Mouse (Mus musculus): ENCODE measurements around the gene Zfp444. TPM values are rescaled to one million over a fixed set of nuclear protein-coding genes. Genes with fewer than 3 reads are reported as not detected.
A peak's percentile ranks its signal among the peaks of the same experiment; 100 is the strongest.

The Zfp444 gene
- 88.2 and 96.3 TPM in 2 replicates for polyA plus RNA-seq (2014; fragmentation: Nextera tagmentation; extraction: Ambion mirVana)

GRCm38 (mm10) chr7:6172006-6172649 lies at the start of gene Zfp444:
Gene Zfp444 (plus strand): TSS chr7:6172226.
- ATAC-seq (peak; percentile 99), DNase-seq (ENCODE audit: low spot score) (peak; percentile 100)
- H3K9ac ChIP-seq (ENCODE audit: low read length): peak within 1 kb of the TSS; percentile 79
- H3K27me3 ChIP-seq (replicated peaks; ENCODE audit: control insufficient read depth, insufficient read depth, low read length): no peaks in the 10 kb centered on the region
- peaks cover 2% of the 10 kb centered on the region; the same call in 1 of the 2 replicates for H3K4me1 ChIP-seq (ENCODE audit: control insufficient read depth, insufficient read depth, low read length)
- WGBS: 1% methylated on average over 37 of the region's 37 CpGs
- H3K4me3 ChIP-seq (ENCODE audit: low read depth, low read length): peak within 1 kb of the TSS; percentile 65
- no peaks in the 10 kb centered on the region for H3K9me3 ChIP-seq (replicated peaks; ENCODE audit: control insufficient read depth, low read length)
- H3K27ac ChIP-seq (ENCODE audit: low read depth, low read length): peak within 1 kb of the TSS; percentile 77
- peak within 1 kb of the TSS; percentile 85 for H3K4me2 ChIP-seq (ENCODE audit: low read length)
- peaks cover 12% of the 10 kb centered on the region; the same call in 1 of the 2 replicates for H3K36me3 ChIP-seq (ENCODE audit: control insufficient read depth, insufficient read depth, low read length)

- Histone ChIP-seq H3K36me3 (ENCODE audit: control insufficient read depth, insufficient read depth, low read length) (peaks cover 6% of the 10 kb centered on the region), H3K27me3 (replicated peaks; ENCODE audit: control insufficient read depth, insufficient read depth, low read length) (no peaks in the 10 kb centered on the region), H3K4me1 (ENCODE audit: control insufficient read depth, insufficient read depth, low read length) (no peaks in the 10 kb centered on the region), H3K4me3 (ENCODE audit: low read depth, low read length) (no peak overlapping the region), H3K4me2 (ENCODE audit: low read length) (no peak overlapping the region), H3K27ac (ENCODE audit: low read depth, low read length) (no peak overlapping the region), H3K9ac (ENCODE audit: low read length) (no peak overlapping the region), H3K9me3 (replicated peaks; ENCODE audit: control insufficient read depth, low read length) (no peaks in the 10 kb centered on the region)
- WGBS: 36% methylated on average over 7 of the region's 7 CpGs
- ATAC-seq (peak; percentile 78), DNase-seq (ENCODE audit: low spot score) (peak; percentile 91)
Observed at GRCm38 (mm10) chr7:6126690-6127448, 45.2 kb upstream of the Zfp444 start.

GRCm38 (mm10) chr7:6130346-6130745 lies 41.7 kb upstream of the Zfp444 start:
- H3K4me1 ChIP-seq (ENCODE audit: control insufficient read depth, insufficient read depth, low read length): no peaks in the 10 kb centered on the region
- H3K27ac ChIP-seq (ENCODE audit: low read depth, low read length): no peak overlapping the region
- no peak for ATAC-seq
- H3K4me3 ChIP-seq (ENCODE audit: low read depth, low read length): no peak overlapping the region
- H3K27me3 ChIP-seq (replicated peaks; ENCODE audit: control insufficient read depth, insufficient read depth, low read length): no peaks in the 10 kb centered on the region
- peaks cover 30% of the 10 kb centered on the region for H3K36me3 ChIP-seq (ENCODE audit: control insufficient read depth, insufficient read depth, low read length)
- 53% methylated on average over 4 of the region's 4 CpGs for WGBS
- H3K4me2 ChIP-seq (ENCODE audit: low read length): no peak overlapping the region
- H3K9me3 ChIP-seq (replicated peaks; ENCODE audit: control insufficient read depth, low read length): 0 out of 2 replicates have a peak, but pooled peaks cover 4% of the 10 kb centered on the region
- DNase-seq (ENCODE audit: low spot score): no peak
- no peak overlapping the region for H3K9ac ChIP-seq (ENCODE audit: low read length)

- H3K27me3 ChIP-seq (replicated peaks; ENCODE audit: control insufficient read depth, insufficient read depth, low read length): no peaks in the 10 kb centered on the region
- ATAC-seq (no peak), DNase-seq (ENCODE audit: low spot score) (no peak)
- no peak overlapping the region for H3K4me2 ChIP-seq (ENCODE audit: low read length)
- no peak overlapping the region for H3K9ac ChIP-seq (ENCODE audit: low read length)
- H3K4me1 ChIP-seq (ENCODE audit: control insufficient read depth, insufficient read depth, low read length): no peaks in the 10 kb centered on the region
- 0 out of 2 replicates have a peak, but pooled peaks cover 4% of the 10 kb centered on the region for H3K9me3 ChIP-seq (replicated peaks; ENCODE audit: control insufficient read depth, low read length)
- H3K27ac ChIP-seq (ENCODE audit: low read depth, low read length): no peak overlapping the region
- 80% methylated on average over 30 of the region's 30 CpGs for WGBS
- H3K4me3 ChIP-seq (ENCODE audit: low read depth, low read length): no peak overlapping the region
- peaks cover 30% of the 10 kb centered on the region for H3K36me3 ChIP-seq (ENCODE audit: control insufficient read depth, insufficient read depth, low read length)
Observed at GRCm38 (mm10) chr7:6132646-6133045, 39.4 kb upstream of the Zfp444 start.

- Histone ChIP-seq H3K36me3 (ENCODE audit: control insufficient read depth, insufficient read depth, low read length) (peaks cover 48% of the 10 kb centered on the region), H3K4me2 (ENCODE audit: low read length) (no peak overlapping the region), H3K4me1 (ENCODE audit: control insufficient read depth, insufficient read depth, low read length) (no peaks in the 10 kb centered on the region), H3K4me3 (ENCODE audit: low read depth, low read length) (no peak overlapping the region), H3K9ac (ENCODE audit: low read length) (no peak overlapping the region), H3K27ac (ENCODE audit: low read depth, low read length) (no peak overlapping the region), H3K9me3 (replicated peaks; ENCODE audit: control insufficient read depth, low read length) (0 out of 2 replicates have a peak, but pooled peaks cover 4% of the 10 kb centered on the region), H3K27me3 (replicated peaks; ENCODE audit: control insufficient read depth, insufficient read depth, low read length) (no peaks in the 10 kb centered on the region)
- no peak for DNase-seq (ENCODE audit: low spot score)
- ATAC-seq: no peak
Observed at GRCm38 (mm10) chr7:6136497-6136896, 35.5 kb upstream of the Zfp444 start.

- no peak overlapping the region for H3K4me3 ChIP-seq (ENCODE audit: low read depth, low read length)
- H3K9ac ChIP-seq (ENCODE audit: low read length): no peak overlapping the region
- 87% methylated on average over 3 of the region's 3 CpGs for WGBS
Observed at GRCm38 (mm10) chr7:6139295-6139694, 32.7 kb upstream of the Zfp444 start.

GRCm38 (mm10) chr7:6143991-6144531 lies 28.0 kb upstream of the Zfp444 start:
- H3K4me1 ChIP-seq (ENCODE audit: control insufficient read depth, insufficient read depth, low read length): 0 out of 2 replicates have a peak, but pooled peaks cover 4% of the 10 kb centered on the region
- H3K27me3 ChIP-seq (replicated peaks; ENCODE audit: control insufficient read depth, insufficient read depth, low read length): no peaks in the 10 kb centered on the region
- no peak overlapping the region for H3K27ac ChIP-seq (ENCODE audit: low read depth, low read length)
- H3K4me2 ChIP-seq (ENCODE audit: low read length): no peak overlapping the region
- no peak overlapping the region for H3K4me3 ChIP-seq (ENCODE audit: low read depth, low read length)
- H3K9me3 ChIP-seq (replicated peaks; ENCODE audit: control insufficient read depth, low read length): no peaks in the 10 kb centered on the region
- H3K9ac ChIP-seq (ENCODE audit: low read length): no peak overlapping the region
- DNase-seq (ENCODE audit: low spot score): peak; percentile 20
- ATAC-seq: peak; percentile 43; the same call in 1 of the 2 replicates
- 50% methylated on average over 2 of the region's 2 CpGs for WGBS
- peaks cover 25% of the 10 kb centered on the region; the same call in 1 of the 2 replicates for H3K36me3 ChIP-seq (ENCODE audit: control insufficient read depth, insufficient read depth, low read length)

More at GRCm38 (mm10) chr7:6139295-6139694, 32.7 kb upstream of the Zfp444 start:
- Histone ChIP-seq H3K4me2 (ENCODE audit: low read length) (no peak overlapping the region), H3K4me1 (ENCODE audit: control insufficient read depth, insufficient read depth, low read length) (0 out of 2 replicates have a peak, but pooled peaks cover 4% of the 10 kb centered on the region), H3K36me3 (ENCODE audit: control insufficient read depth, insufficient read depth, low read length) (peaks cover 31% of the 10 kb centered on the region; the same call in 1 of the 2 replicates), H3K27ac (ENCODE audit: low read depth, low read length) (no peak overlapping the region), H3K9me3 (replicated peaks; ENCODE audit: control insufficient read depth, low read length) (no peaks in the 10 kb centered on the region), H3K27me3 (replicated peaks; ENCODE audit: control insufficient read depth, insufficient read depth, low read length) (no peaks in the 10 kb centered on the region)
- DNase-seq (ENCODE audit: low spot score): no peak
- ATAC-seq: no peak

GRCm38 (mm10) chr7:6145423-6146188 lies 26.4 kb upstream of the Zfp444 start:
- Histone ChIP-seq H3K4me1 (ENCODE audit: control insufficient read depth, insufficient read depth, low read length) (peaks cover 6% of the 10 kb centered on the region; the same call in 1 of the 2 replicates), H3K4me2 (ENCODE audit: low read length) (no peak overlapping the region), H3K9me3 (replicated peaks; ENCODE audit: control insufficient read depth, low read length) (no peaks in the 10 kb centered on the region), H3K27ac (ENCODE audit: low read depth, low read length) (no peak overlapping the region), H3K9ac (ENCODE audit: low read length) (no peak overlapping the region), H3K36me3 (ENCODE audit: control insufficient read depth, insufficient read depth, low read length) (peaks cover 13% of the 10 kb centered on the region; the same call in 1 of the 2 replicates), H3K4me3 (ENCODE audit: low read depth, low read length) (no peak overlapping the region), H3K27me3 (replicated peaks; ENCODE audit: control insufficient read depth, insufficient read depth, low read length) (no peaks in the 10 kb centered on the region)
- ATAC-seq: no peak
- WGBS: 83% methylated on average over 8 of the region's 8 CpGs
- no peak for DNase-seq (ENCODE audit: low spot score)

Measured in forebrain, embryonic 14.5 days (tissue).